Mouse (Mus musculus): ENCODE results near the gene Disp3.

Gene Disp3

DNA sequence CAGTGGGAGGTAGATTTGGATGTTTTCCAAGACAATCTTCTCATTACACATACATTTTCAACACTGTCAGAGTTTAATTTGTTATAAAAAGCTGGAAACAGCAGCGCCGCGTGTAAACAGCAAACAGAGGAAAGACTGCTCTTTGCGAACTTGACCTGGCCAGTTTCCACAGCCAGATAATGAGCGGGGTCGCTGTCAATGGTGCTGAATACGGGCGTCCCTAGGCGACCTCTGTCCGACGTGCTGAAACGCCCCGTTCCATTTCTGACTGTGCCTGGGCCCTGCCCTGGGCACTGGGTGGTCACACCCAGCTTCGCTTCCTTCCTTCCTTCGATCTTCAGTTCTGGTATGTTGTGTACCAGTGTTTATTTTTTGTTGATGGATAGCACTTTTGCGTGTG is 58.1 kb downstream of the Disp3 start:
- Histone ChIP-seq H3K4me1 (replicated peaks; ENCODE audit: low read depth, low read length) (0 out of 2 replicates have a peak, but pooled peaks cover 3% of the 10 kb centered on the region), H3K4me3 (replicated peaks; ENCODE audit: low read length) (no peak overlapping the region), H3K36me3 (ENCODE audit: insufficient read depth, low read length) (no peaks in the 10 kb centered on the region), H3K27me3 (ENCODE audit: insufficient read depth, low read length) (peaks cover 13% of the 10 kb centered on the region), H3K9me3 (ENCODE audit: low read length) (no peaks in the 10 kb centered on the region)
- no peak for TF ChIP-seq NANOG (IDR thresholded peaks at IDR 0.05; ENCODE audit: borderline replicate concordance, low read length)
- no peak for TF ChIP-seq CTCF (conservative IDR thresholded peaks at IDR 0.05; ENCODE audit: low read length)
- TF ChIP-seq POU5F1 (IDR thresholded peaks at IDR 0.05; ENCODE audit: borderline replicate concordance, low read length), result no peak

DNA sequence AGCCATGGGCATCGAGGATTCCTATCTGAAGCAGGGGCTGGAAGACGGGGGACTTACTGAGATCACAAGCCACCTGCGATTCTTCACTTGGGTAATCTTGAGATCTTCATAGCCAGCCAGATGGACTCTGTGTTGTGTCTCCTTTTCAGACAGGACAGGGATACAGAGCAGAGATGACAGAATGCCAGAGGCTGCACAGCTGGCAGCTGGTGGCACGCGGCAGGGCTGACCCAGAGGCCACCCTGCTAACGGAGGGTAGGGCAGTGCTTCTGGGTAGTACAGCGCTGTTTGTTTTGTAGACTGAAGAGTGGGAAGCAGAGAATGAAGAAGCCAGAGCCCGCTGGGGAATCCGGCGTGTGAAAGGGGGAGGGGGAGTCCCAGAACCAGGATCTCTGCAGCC is 64.8 kb downstream of the Disp3 start:
- Histone ChIP-seq H3K9me3 (ENCODE audit: low read length) (no peaks in the 10 kb centered on the region), H3K36me3 (ENCODE audit: insufficient read depth, low read length) (no peaks in the 10 kb centered on the region), H3K4me1 (replicated peaks; ENCODE audit: low read depth, low read length) (0 out of 2 replicates have a peak, but pooled peaks cover 6% of the 10 kb centered on the region), H3K4me3 (replicated peaks; ENCODE audit: low read length) (no peak overlapping the region), H3K27me3 (ENCODE audit: insufficient read depth, low read length) (peaks cover 21% of the 10 kb centered on the region)
- TF ChIP-seq CTCF (conservative IDR thresholded peaks at IDR 0.05; ENCODE audit: low read length) (no peak), NANOG (IDR thresholded peaks at IDR 0.05; ENCODE audit: borderline replicate concordance, low read length) (no peak)

DNA sequence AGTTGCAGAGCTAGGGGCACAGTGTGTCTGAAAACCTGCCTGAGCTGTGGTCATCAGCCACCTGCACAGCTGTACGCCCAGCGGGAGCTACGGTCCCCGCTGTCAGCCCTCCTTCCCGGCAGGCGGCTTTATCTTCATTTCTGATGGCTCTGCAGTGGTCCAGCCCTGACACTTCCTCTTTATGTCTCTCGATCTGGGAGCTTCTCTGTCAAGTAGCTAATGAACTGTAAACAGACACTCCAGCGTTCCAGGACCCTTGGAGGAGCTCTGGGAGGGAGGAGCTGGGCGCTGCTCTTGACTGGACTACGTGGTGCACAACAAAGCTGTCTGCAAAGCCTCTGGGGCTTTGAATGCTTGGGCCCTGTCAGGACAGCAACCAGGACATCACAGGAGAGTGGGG is 67.1 kb downstream of the Disp3 start:
- no peaks in the 10 kb centered on the region for H3K36me3 ChIP-seq (ENCODE audit: insufficient read depth, low read length)
- TF ChIP-seq NANOG (IDR thresholded peaks at IDR 0.05; ENCODE audit: borderline replicate concordance, low read length) (no peak), CTCF (conservative IDR thresholded peaks at IDR 0.05; ENCODE audit: low read length) (no peak)
- H3K4me1 ChIP-seq (replicated peaks; ENCODE audit: low read depth, low read length), result peaks cover 5% of the 10 kb centered on the region
- H3K4me3 ChIP-seq (replicated peaks; ENCODE audit: low read length), result no peak overlapping the region
- H3K27me3 ChIP-seq (ENCODE audit: insufficient read depth, low read length), result peaks cover 24% of the 10 kb centered on the region
- H3K9me3 ChIP-seq (ENCODE audit: low read length), result no peaks in the 10 kb centered on the region

DNA sequence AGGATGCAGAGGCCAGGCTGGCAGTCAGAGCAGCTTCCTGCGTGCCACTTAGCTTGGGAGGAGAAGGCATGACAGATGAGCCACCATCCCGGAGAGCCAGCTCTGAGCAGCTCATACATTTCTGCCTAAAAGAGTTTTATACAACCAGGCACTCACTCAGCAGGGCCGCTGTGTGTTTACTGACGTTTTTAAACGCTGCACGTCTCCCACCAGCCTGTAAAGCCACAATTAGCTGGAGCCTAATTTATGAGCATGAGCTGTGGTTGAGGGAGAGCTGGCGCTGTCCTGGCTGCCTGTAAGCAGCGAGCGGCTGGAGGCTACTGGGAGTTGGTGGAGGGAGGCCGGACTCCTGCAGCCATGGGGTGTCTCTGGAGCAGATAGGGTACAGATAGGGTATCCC is 69.5 kb downstream of the Disp3 start:
- TF ChIP-seq CTCF (conservative IDR thresholded peaks at IDR 0.05; ENCODE audit: low read length) (no peak), NANOG (IDR thresholded peaks at IDR 0.05; ENCODE audit: borderline replicate concordance, low read length) (no peak), POU5F1 (IDR thresholded peaks at IDR 0.05; ENCODE audit: borderline replicate concordance, low read length) (no peak)
- Histone ChIP-seq H3K36me3 (ENCODE audit: insufficient read depth, low read length) (no peaks in the 10 kb centered on the region), H3K27me3 (ENCODE audit: insufficient read depth, low read length) (peaks cover 29% of the 10 kb centered on the region), H3K9me3 (ENCODE audit: low read length) (no peaks in the 10 kb centered on the region), H3K4me3 (replicated peaks; ENCODE audit: low read length) (no peak overlapping the region), H3K4me1 (replicated peaks; ENCODE audit: low read depth, low read length) (peaks cover 23% of the 10 kb centered on the region)

DNA sequence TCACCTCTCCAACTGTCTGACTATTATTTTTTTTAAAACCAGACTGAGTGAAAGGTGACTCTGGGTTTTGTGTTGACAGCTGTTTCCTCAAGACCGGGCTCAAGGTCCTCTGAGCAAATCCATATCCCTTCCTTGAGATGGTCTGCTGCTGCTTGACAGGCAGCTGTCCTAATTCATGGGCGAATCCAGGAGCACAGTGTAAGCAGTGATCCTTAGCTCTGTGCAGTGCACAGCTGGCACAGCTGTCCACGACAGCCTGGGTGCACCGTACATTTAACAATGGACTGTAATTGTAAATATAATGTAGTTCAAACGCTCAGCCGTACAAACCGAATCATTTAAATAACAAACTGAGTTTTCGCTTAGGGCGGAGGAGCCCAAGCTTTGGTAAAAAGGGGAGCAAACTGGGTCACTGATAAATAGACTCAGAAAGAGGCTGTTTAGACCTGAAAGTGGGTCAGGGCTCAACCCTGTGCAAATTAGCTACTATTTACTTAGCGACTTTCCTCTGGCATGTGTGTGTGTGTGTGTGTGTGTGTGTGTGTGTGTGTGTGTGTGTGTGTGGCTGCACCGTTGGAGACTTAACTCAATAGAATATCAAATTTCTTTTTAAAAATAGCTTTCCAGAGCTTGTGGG is 72.4 kb downstream of the Disp3 start:
- no peak for TF ChIP-seq NANOG (IDR thresholded peaks at IDR 0.05; ENCODE audit: borderline replicate concordance, low read length)
- no peak for TF ChIP-seq CTCF (conservative IDR thresholded peaks at IDR 0.05; ENCODE audit: low read length)
- no peak for TF ChIP-seq POU5F1 (IDR thresholded peaks at IDR 0.05; ENCODE audit: borderline replicate concordance, low read length)
- H3K27me3 ChIP-seq (ENCODE audit: insufficient read depth, low read length), result peaks cover 30% of the 10 kb centered on the region
- H3K4me3 ChIP-seq (replicated peaks; ENCODE audit: low read length), result no peak overlapping the region
- H3K36me3 ChIP-seq (ENCODE audit: insufficient read depth, low read length), result no peaks in the 10 kb centered on the region
- no peaks in the 10 kb centered on the region for H3K9me3 ChIP-seq (ENCODE audit: low read length)
- peaks cover 27% of the 10 kb centered on the region for H3K4me1 ChIP-seq (replicated peaks; ENCODE audit: low read depth, low read length)

DNA sequence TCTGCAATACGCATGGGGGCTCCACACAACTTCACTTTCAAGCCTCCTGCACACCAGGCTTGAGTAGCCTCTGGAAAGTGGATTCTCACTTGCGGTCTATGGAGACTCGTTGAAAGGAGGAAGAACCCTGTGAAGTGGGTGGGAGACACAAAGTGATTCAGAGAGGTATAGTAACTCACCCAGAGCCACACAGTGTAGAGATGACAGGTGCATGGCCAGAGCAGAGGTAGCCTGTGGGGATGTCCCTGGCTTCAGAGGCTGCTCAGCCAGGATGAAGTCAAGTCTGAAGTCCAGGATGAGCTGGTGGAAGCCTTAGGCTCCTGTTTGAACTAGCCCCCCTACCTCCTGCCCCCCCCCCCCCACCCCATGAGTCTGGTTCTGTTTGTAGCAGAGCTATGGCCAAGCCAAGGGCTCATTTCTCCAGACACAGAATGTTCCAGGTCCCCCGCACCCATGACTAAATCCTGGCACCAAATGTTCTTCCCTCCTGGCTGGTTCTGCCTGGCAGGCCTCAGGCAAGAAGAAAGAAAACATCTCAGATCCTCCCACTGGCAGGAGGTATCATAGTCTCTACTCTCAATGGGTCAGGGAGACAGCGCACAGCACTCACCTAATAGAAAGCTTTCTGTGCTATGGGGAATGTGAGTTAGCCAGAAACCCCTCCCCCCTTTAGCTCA is 73.2 kb downstream of the Disp3 start:
- Histone ChIP-seq H3K4me3 (replicated peaks; ENCODE audit: low read length) (no peak overlapping the region), H3K27me3 (ENCODE audit: insufficient read depth, low read length) (peaks cover 35% of the 10 kb centered on the region), H3K9me3 (ENCODE audit: low read length) (no peaks in the 10 kb centered on the region), H3K36me3 (ENCODE audit: insufficient read depth, low read length) (no peaks in the 10 kb centered on the region), H3K4me1 (replicated peaks; ENCODE audit: low read depth, low read length) (peaks cover 27% of the 10 kb centered on the region)
- no peak for TF ChIP-seq POU5F1 (IDR thresholded peaks at IDR 0.05; ENCODE audit: borderline replicate concordance, low read length)
- no peak for TF ChIP-seq CTCF (conservative IDR thresholded peaks at IDR 0.05; ENCODE audit: low read length)
- no peak for TF ChIP-seq NANOG (IDR thresholded peaks at IDR 0.05; ENCODE audit: borderline replicate concordance, low read length)

DNA sequence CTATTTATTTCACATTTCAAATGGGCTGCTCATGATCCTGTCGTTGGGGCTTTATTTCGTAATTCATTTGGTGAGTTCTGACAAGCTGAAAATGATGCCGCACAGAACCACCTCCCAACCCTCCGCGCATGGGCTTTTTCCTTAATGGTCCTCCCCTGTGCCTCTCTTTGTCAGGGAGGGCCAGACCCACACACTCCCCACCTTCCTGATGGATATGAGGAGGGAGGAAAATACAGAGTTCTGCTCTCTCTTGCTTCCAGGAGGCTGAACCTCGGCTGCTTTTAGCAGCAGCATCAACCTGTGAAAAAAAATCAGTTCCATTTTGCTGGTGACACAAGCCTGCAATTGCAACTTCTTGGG is 82.9 kb downstream of the Disp3 start:
- Histone ChIP-seq H3K4me1 (replicated peaks; ENCODE audit: low read depth, low read length) (peaks cover 17% of the 10 kb centered on the region), H3K27me3 (ENCODE audit: insufficient read depth, low read length) (peaks cover 5% of the 10 kb centered on the region; the same call in 1 of the 2 replicates), H3K4me3 (replicated peaks; ENCODE audit: low read length) (no peak overlapping the region), H3K9me3 (ENCODE audit: low read length) (no peaks in the 10 kb centered on the region), H3K36me3 (ENCODE audit: insufficient read depth, low read length) (no peaks in the 10 kb centered on the region)
- TF ChIP-seq POU5F1 (IDR thresholded peaks at IDR 0.05; ENCODE audit: borderline replicate concordance, low read length) (no peak), CTCF (conservative IDR thresholded peaks at IDR 0.05; ENCODE audit: low read length) (no peak), NANOG (IDR thresholded peaks at IDR 0.05; ENCODE audit: borderline replicate concordance, low read length) (no peak)

DNA sequence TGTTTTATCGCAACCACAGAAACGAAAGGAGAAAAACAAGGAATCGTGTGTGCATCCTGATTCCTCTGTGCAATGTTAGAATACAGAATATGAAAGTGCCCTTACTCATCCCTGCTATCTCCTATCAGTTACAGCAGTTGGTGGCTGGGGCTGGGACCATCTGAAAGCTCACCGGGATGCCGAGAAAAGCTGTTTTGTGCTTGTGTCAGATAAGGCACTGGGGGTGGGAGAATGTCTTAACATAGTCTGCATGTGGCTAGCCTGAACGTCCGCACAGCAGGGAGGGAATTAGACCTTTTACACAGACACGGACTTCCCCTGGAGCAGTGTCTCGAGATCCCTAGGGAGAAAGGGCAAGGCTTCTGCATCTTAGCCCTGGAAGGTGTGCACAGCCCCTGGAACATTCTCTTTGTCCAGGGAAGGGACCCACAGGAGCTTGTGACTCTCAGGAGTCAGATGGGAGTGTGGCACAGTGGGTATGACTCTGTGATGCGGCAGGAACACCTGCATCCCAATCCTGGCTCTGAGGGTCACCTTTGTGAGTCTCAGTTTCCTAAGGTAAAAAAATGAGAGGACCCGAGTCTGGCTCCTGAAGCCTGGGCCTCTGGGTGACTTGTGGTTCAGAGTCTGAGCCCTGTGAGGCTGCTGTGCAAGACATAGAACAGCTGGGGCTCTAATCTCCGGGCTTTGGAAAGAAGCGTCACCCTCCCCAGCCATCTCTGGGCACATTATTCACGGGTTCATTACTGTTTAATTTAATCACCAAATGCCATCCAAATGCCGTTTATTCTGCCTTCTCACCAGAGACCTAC is 83.5 kb downstream of the Disp3 start:
- TF ChIP-seq POU5F1 (IDR thresholded peaks at IDR 0.05; ENCODE audit: borderline replicate concordance, low read length), result no peak
- no peak for TF ChIP-seq CTCF (conservative IDR thresholded peaks at IDR 0.05; ENCODE audit: low read length)
- TF ChIP-seq NANOG (IDR thresholded peaks at IDR 0.05; ENCODE audit: borderline replicate concordance, low read length), result no peak
- Histone ChIP-seq H3K36me3 (ENCODE audit: insufficient read depth, low read length) (no peaks in the 10 kb centered on the region), H3K4me3 (replicated peaks; ENCODE audit: low read length) (no peak overlapping the region), H3K9me3 (ENCODE audit: low read length) (no peaks in the 10 kb centered on the region), H3K27me3 (ENCODE audit: insufficient read depth, low read length) (peaks cover 2% of the 10 kb centered on the region; the same call in 1 of the 2 replicates), H3K4me1 (replicated peaks; ENCODE audit: low read depth, low read length) (peaks cover 17% of the 10 kb centered on the region)
